Mouse (Mus musculus): ENCODE measurements around the gene Mageb3. TPM values are rescaled to one million over a fixed set of nuclear protein-coding genes. Genes with fewer than 3 reads are reported as not detected.

Gene Mageb3
- polyA plus RNA-seq, 1 experiment from 2014 or later = 0.18 TPM

DNA sequence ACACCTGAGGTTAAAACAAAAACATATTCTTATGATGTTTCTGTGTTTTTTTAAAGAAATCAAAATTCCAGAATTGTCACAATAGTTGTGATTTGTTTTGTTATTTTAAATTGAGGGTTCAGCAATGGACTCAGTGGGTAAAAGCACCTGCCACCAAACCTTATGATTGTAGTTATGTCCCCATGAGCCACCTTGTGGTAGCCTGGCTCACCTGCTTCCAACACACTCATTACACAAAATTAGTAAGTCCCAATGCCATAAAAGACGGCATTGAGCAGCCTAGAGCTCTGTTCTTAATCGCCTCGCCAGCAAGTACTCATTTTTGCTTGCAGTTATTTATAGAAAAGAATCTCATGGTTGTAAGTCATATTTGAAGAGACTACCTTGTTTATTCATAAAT is 45.9 kb downstream of the Mageb3 start:
- Histone ChIP-seq H3K9me3 (ENCODE audit: control insufficient read depth, low read length) (no peaks in the 10 kb centered on the region), H3K36me3 (ENCODE audit: control insufficient read depth, insufficient read depth, low read length) (peaks cover 25% of the 10 kb centered on the region; the same call in 1 of the 2 replicates), H3K4me2 (replicated peaks; ENCODE audit: low read depth, low read length) (no peak overlapping the region), H3K9ac (ENCODE audit: low read depth, low read length) (no peak overlapping the region), H3K27me3 (ENCODE audit: control insufficient read depth, insufficient read depth, low read length) (no peaks in the 10 kb centered on the region), H3K4me1 (ENCODE audit: control insufficient read depth, insufficient read depth, low read length) (no peaks in the 10 kb centered on the region), H3K4me3 (ENCODE audit: low read length) (no peak overlapping the region), H3K27ac (ENCODE audit: low read depth, low read length) (no peak overlapping the region)
- WGBS = 90% methylated on average over 3 of the region's 3 CpGs
- ATAC-seq (ENCODE audit: low FRiP score, low TSS enrichment) = no peak

Other genes with a start within 250 kb of the Mageb3 start
- gene Frmd5, start 149.0 kb downstream of the Mageb3 start, polyA plus RNA-seq (2014; fragmentation: Nextera tagmentation; extraction: Ambion mirVana) = 1.7 and 2.8 TPM in 2 replicates
- gene Casc4, start 89.1 kb downstream of the Mageb3 start, polyA plus RNA-seq (2014; fragmentation: Nextera tagmentation; extraction: Ambion mirVana) = 18.3 and 25.5 TPM in 2 replicates
- gene Ctdspl2, start 91 bp downstream of the Mageb3 start, polyA plus RNA-seq (2014; fragmentation: Nextera tagmentation; extraction: Ambion mirVana) = 44.8 and 64.5 TPM in 2 replicates
- 12.6 and 14.9 TPM in 2 replicates for gene Eif3j1, start 72.5 kb upstream of the Mageb3 start, polyA plus RNA-seq (2014; fragmentation: Nextera tagmentation; extraction: Ambion mirVana)
- gene Spg11, start 162.3 kb upstream of the Mageb3 start, polyA plus RNA-seq (2014; fragmentation: Nextera tagmentation; extraction: Ambion mirVana) = 6.0 and 12.8 TPM in 2 replicates
- 202 and 246 TPM in 2 replicates for gene B2m, start 191.6 kb upstream of the Mageb3 start, polyA plus RNA-seq (2014; fragmentation: Nextera tagmentation; extraction: Ambion mirVana)
- gene Trim69, start 204.6 kb upstream of the Mageb3 start, polyA plus RNA-seq (2014; fragmentation: Nextera tagmentation; extraction: Ambion mirVana) = not detected in 2 replicates
- not detected in 2 replicates for gene Patl2, start 230.1 kb upstream of the Mageb3 start, polyA plus RNA-seq (2014; fragmentation: Nextera tagmentation; extraction: Ambion mirVana)
- gene Terb2, start 230.2 kb upstream of the Mageb3 start, polyA plus RNA-seq (2014; fragmentation: Nextera tagmentation; extraction: Ambion mirVana) = not detected in 2 replicates

All from kidney, embryonic 14.5 days (tissue).